In genomic region chr5:9157336-9157735, GRCm38 (mm10) we compare ENCODE assay signal across 25 mouse cellular contexts.
"Had no signal": no experiment of that assay in that cellular context is flagged by ENCODE, and none has a peak within 500 bp of the region (broad histone marks: within the 10 kb centered on the region; RNA-seq: fewer than 3 reads in every experiment).

No protein-coding gene starts in this region.

- H3K27ac ChIP-seq: gastrocnemius, adult 2 months; heart, embryonic 10.5 days; hindbrain, embryonic 13.5 days; hindbrain, embryonic 15.5 days; hindbrain, postnatal 0 days; kidney, embryonic 15.5 days; kidney, postnatal 0 days; limb, embryonic 13.5 days; limb, embryonic 15.5 days; liver, embryonic 12.5 days; liver, embryonic 14.5 days had no signal

- H3K4me2 ChIP-seq: heart, embryonic 12.5 days; hindbrain, embryonic 13.5 days; hindbrain, embryonic 15.5 days; kidney, embryonic 15.5 days; limb, embryonic 13.5 days; limb, embryonic 15.5 days; liver, embryonic 12.5 days had no signal

- H3K9ac ChIP-seq: heart, embryonic 12.5 days; hindbrain, embryonic 13.5 days; hindbrain, embryonic 15.5 days; kidney, embryonic 15.5 days; limb, embryonic 13.5 days; limb, embryonic 15.5 days; liver, embryonic 12.5 days; liver, embryonic 14.5 days had no signal

- ATAC-seq: hindbrain, postnatal 0 days; intestine, embryonic 16.5 days; liver, embryonic 12.5 days had no signal

- H3K36me3 ChIP-seq: hindbrain, embryonic 13.5 days; hindbrain, embryonic 15.5 days had no signal

- H3K27me3 ChIP-seq: heart, embryonic 12.5 days; hindbrain, embryonic 13.5 days; hindbrain, embryonic 15.5 days; kidney, embryonic 15.5 days; limb, embryonic 13.5 days; limb, embryonic 15.5 days; liver, embryonic 12.5 days had no signal

- H3K9me3 ChIP-seq: heart, embryonic 10.5 days; heart, embryonic 12.5 days; hindbrain, embryonic 13.5 days; hindbrain, embryonic 15.5 days; kidney, embryonic 15.5 days; limb, embryonic 13.5 days; limb, embryonic 15.5 days; liver, embryonic 12.5 days had no signal

- H3K4me3 ChIP-seq: gastrocnemius, adult 2 months; heart, embryonic 10.5 days; heart, embryonic 12.5 days; hindbrain, embryonic 13.5 days; hindbrain, embryonic 15.5 days; kidney, embryonic 15.5 days; limb, embryonic 13.5 days; limb, embryonic 15.5 days; liver, embryonic 12.5 days had no signal

- DNase-seq: gastrocnemius, adult 2 months; gastrocnemius, postnatal 10 days; gastrocnemius, postnatal 25 days; heart, adult 18-20 months; heart, postnatal 10 days; kidney, adult 11 months; kidney, adult 2 months; kidney, adult 9 months; kidney, postnatal 14 days; kidney, postnatal 36 days; layer of hippocampus, adult 9-11 months; layer of hippocampus, postnatal 36 days; left cerebral cortex, postnatal 4 days had no signal
